Mouse (Mus musculus) heart, embryonic 16.5 days (tissue): ENCODE results near the gene Vwa8. TPM values are rescaled to one million over a fixed set of nuclear protein-coding genes. Genes with fewer than 3 reads are reported as not detected.

Experiments used
- ATAC-seq: fragments of 200-750 bp; cut with Nextera tagmentation; replicated peaks from 2 replicates; pipeline ENCODE4 v1.8.0; 2017; ENCODE audit warnings: moderate number of reproducible peaks; ENCODE audit not compliant: insufficient read depth, low FRiP score; ENCODE audit errors: extremely low read depth
- H3K27ac ChIP-seq: fragments of 300-500 bp; sonication (generic); 2 replicates; pipeline ENCODE4 v1.5.1; 2014; ENCODE audit warnings: mild to moderate bottlenecking, low read length, control low read depth, moderate library complexity
- H3K27me3 ChIP-seq: fragments of 300-500 bp; sonication (generic); 2 replicates; pipeline ENCODE4 v1.6.1; 2014; ENCODE audit warnings: low read length, mixed read lengths; ENCODE audit not compliant: control insufficient read depth, insufficient read depth
- H3K36me3 ChIP-seq: fragments of 300-500 bp; sonication (generic); 2 replicates; pipeline ENCODE4 v1.6.1; 2014; ENCODE audit not compliant: control insufficient read depth, insufficient read depth
- H3K4me1 ChIP-seq: fragments of 300-500 bp; sonication (generic); 2 replicates; pipeline ENCODE4 v1.6.1; 2014; ENCODE audit warnings: low read length, mixed read lengths; ENCODE audit not compliant: control insufficient read depth, insufficient read depth
- H3K4me2 ChIP-seq: fragments of 300-500 bp; sonication (generic); 2 replicates; pipeline ENCODE4 v1.6.1; 2014; ENCODE audit warnings: low read depth, mild to moderate bottlenecking, control low read depth, low read length
- H3K4me3 ChIP-seq: fragments of 300-500 bp; sonication (generic); 2 replicates; pipeline ENCODE4 v1.5.1; 2014; ENCODE audit warnings: mild to moderate bottlenecking, control low read depth, low read length
- H3K9ac ChIP-seq: fragments of 300-500 bp; sonication (generic); 2 replicates; pipeline ENCODE4 v1.6.1; 2014; ENCODE audit warnings: low read length, control low read depth
- H3K9me3 ChIP-seq: fragments of 300-500 bp; sonication (generic); replicated peaks from 2 replicates; pipeline ENCODE4 v1.6.1; 2016; ENCODE audit warnings: low read length; ENCODE audit not compliant: control insufficient read depth
- WGBS: fragments of 180-500 bp; shearing (Covaris S2); extraction: QIAGEN DNeasy Blood & Tissue Kit; methylation state at CpG from one replicate; pipeline ENCODE4 v1.1.7; 2014; 5-methylcytosine and 5-hydroxymethylcytosine counted together
- polyA plus RNA-seq: library from polyadenylated mRNA; unstranded; fragments of >200 nt; fragmentation: Nextera tagmentation; extraction: Ambion mirVana; gene quantifications from 2 replicates; pipeline ENCODE4 v1.2.1, GENCODE M21; 2015

Vwa8 gene
- polyA plus RNA-seq, 1 experiment from 2014 or later: 16.9 TPM

DNA sequence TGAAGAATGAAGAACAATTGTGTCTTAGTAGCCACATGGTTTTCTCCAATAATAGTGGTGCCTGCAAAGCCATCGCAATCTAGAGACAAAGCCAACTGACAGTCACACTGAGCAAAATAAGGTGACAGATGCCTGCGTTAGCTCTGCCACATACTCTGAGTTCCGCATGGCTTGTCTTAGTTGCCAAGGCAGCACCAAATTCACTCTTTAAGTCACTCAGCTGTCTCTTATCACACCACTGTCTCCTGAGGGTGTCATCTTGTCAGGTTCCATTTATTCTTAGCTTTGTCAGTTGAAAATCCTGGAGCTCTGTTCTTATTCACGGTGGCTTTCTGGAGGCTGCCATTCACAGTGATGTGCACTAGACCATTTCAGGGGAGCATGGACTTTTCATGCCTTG lies 17.7 kb upstream of the Vwa8 start:
- no peaks in the 10 kb centered on the region for H3K27me3 ChIP-seq
- no peak for ATAC-seq
- H3K9ac ChIP-seq: no peak overlapping the region
- no peak overlapping the region for H3K27ac ChIP-seq
- H3K4me2 ChIP-seq: no peak overlapping the region
- 84% methylated on average over 4 of the region's 4 CpGs for WGBS
- no peak overlapping the region for H3K4me3 ChIP-seq
- H3K4me1 ChIP-seq: no peaks in the 10 kb centered on the region
- no peaks in the 10 kb centered on the region for H3K36me3 ChIP-seq
- no peaks in the 10 kb centered on the region for H3K9me3 ChIP-seq

GRCm38 (mm10) chr14:78847948-78848347 lies 904 bp upstream of the Vwa8 start:
- no peaks in the 10 kb centered on the region for H3K27me3 ChIP-seq
- ATAC-seq: no peak
- H3K4me1 ChIP-seq: peaks cover 31% of the 10 kb centered on the region
- H3K36me3 ChIP-seq: no peaks in the 10 kb centered on the region
- no peaks in the 10 kb centered on the region for H3K9me3 ChIP-seq
- WGBS: 73% methylated on average over 1 of the region's 1 CpGs
- H3K4me3 ChIP-seq: no peak overlapping the region
- peak overlapping the region; percentile 63; the same call in 1 of the 2 replicates for H3K4me2 ChIP-seq
- H3K9ac ChIP-seq: no peak overlapping the region
- H3K27ac ChIP-seq: no peak overlapping the region

DNA sequence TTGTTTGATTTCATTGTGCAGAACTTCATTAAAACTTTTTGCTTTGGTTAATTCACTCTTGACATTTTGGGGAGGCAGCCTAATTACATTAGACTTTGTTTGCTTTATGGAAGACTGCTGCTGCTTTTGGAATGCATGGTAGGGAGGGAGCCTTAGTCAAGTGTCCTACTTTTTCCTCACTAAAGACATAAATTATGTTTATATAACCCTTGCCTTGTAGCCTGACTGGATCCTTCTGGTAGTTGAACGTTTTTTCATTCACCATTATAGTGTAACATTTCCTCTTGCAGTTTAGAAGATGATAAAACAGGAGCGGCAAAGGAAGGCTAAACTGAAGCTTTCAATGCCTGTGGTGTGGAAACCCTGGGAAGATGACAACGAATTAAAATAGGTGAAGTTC lies 375 bp upstream of the Vwa8 start:
- H3K27me3 ChIP-seq: no peaks in the 10 kb centered on the region
- H3K36me3 ChIP-seq: no peaks in the 10 kb centered on the region
- WGBS: 7% methylated on average over 3 of the region's 3 CpGs
- peak overlapping the region; percentile 93 for H3K27ac ChIP-seq
- peaks cover 31% of the 10 kb centered on the region for H3K4me1 ChIP-seq
- H3K9me3 ChIP-seq: no peaks in the 10 kb centered on the region
- no peak for ATAC-seq
- H3K9ac ChIP-seq: peak overlapping the region; percentile 92
- H3K4me3 ChIP-seq: peak overlapping the region; percentile 70
- peak overlapping the region; percentile 63 for H3K4me2 ChIP-seq

- H3K27me3 ChIP-seq: no peaks in the 10 kb centered on the region
- H3K4me2 ChIP-seq: peak overlapping the region; percentile 63
- peak overlapping the region; percentile 92; the same call in 1 of the 2 replicates for H3K9ac ChIP-seq
- WGBS: 35% methylated on average over 5 of the region's 5 CpGs
- ATAC-seq: no peak
- H3K4me3 ChIP-seq: peak overlapping the region; percentile 70; the same call in 1 of the 2 replicates
- peaks cover 31% of the 10 kb centered on the region for H3K4me1 ChIP-seq
- peak overlapping the region; percentile 93 for H3K27ac ChIP-seq
- no peaks in the 10 kb centered on the region for H3K9me3 ChIP-seq
- H3K36me3 ChIP-seq: no peaks in the 10 kb centered on the region
These were observed 1.2 kb downstream of the Vwa8 start for GRCm38 (mm10) chr14:78849961-78850578.

- H3K27me3 ChIP-seq: no peaks in the 10 kb centered on the region
- H3K9me3 ChIP-seq: no peaks in the 10 kb centered on the region
- peak overlapping the region; percentile 29; the same call in 1 of the 2 replicates for H3K9ac ChIP-seq
- ATAC-seq: no peak
- H3K36me3 ChIP-seq: no peaks in the 10 kb centered on the region
- H3K4me3 ChIP-seq: peak overlapping the region; percentile 10; the same call in 1 of the 2 replicates
- peak overlapping the region; percentile 46; the same call in 1 of the 2 replicates for H3K27ac ChIP-seq
- WGBS: 24% methylated on average over 8 of the region's 8 CpGs
- H3K4me1 ChIP-seq: peaks cover 31% of the 10 kb centered on the region
- peak overlapping the region; percentile 40 for H3K4me2 ChIP-seq
These were observed 1.8 kb downstream of the Vwa8 start for GRCm38 (mm10) chr14:78850666-78851065.

DNA sequence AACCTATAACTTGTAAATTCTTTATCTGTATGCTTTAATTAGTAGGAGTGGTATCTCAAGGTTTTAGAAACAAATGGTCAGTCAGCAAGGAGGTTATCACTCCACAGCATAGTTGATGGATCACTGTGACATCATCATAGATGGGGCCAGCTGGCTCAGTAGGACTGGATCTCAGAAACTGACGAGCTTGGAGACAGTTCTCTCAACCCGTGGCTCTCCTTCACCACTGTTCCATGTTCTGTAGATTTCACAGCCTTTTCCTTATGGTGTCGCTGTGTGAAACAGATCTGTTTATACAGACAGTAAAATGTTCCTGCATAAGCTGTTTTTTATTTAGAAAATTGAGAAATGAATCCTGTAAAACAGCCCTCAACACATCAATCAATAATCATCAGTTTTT lies 2.5 kb downstream of the Vwa8 start:
- Histone ChIP-seq H3K9me3 (no peaks in the 10 kb centered on the region), H3K27me3 (no peaks in the 10 kb centered on the region), H3K27ac (no peak overlapping the region), H3K4me1 (peaks cover 31% of the 10 kb centered on the region), H3K4me2 (no peak overlapping the region), H3K9ac (no peak overlapping the region), H3K4me3 (no peak overlapping the region), H3K36me3 (no peaks in the 10 kb centered on the region)
- 48% methylated on average over 3 of the region's 3 CpGs for WGBS
- ATAC-seq: no peak

DNA sequence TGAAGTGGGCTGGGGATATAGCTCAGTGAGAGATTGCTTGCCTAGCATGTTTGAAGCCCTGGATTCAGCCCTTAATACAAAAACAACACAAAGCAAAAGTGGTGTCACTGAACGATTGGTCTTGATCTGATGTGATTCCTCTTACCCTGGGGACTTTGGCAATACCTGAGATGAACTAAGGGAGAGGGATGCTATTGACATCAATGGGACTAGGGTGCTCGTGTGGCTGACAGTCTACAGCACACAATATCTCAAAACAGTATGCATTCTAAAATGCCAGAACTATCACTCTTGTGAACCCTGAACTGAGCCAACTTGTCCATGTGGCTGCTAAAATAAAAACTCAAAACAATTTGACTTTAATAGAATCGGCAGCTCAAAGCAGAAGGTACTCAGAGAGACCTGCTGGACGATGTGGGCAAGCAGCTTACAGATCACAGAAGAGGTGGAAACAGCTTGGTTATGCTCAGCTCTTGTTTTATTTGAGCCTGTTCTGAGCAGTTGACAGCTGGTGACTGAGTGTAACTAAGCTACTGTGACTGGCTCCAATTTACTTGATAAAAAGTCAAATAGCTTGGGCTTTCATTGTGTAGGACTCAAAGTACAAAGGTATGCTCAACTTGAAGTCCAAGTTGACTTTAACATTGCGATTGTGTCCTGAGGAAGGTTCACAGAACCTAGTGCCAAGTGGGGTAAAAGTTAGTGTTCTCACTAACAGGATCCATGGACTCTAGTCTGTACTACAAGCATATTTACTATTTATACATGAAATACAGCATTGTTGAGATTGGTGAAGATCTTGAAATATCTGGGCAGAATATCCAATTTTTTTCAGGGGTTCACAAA lies 3.8 kb downstream of the Vwa8 start:
- WGBS: 71% methylated on average over 5 of the region's 5 CpGs
- H3K4me3 ChIP-seq: no peak overlapping the region
- no peak overlapping the region for H3K9ac ChIP-seq
- no peak overlapping the region for H3K4me2 ChIP-seq
- no peaks in the 10 kb centered on the region for H3K36me3 ChIP-seq
- no peaks in the 10 kb centered on the region for H3K9me3 ChIP-seq
- no peak overlapping the region for H3K27ac ChIP-seq
- no peak for ATAC-seq
- H3K27me3 ChIP-seq: no peaks in the 10 kb centered on the region
- H3K4me1 ChIP-seq: peaks cover 31% of the 10 kb centered on the region

GRCm38 (mm10) chr14:78861156-78861555 lies 12.3 kb downstream of the Vwa8 start:
- WGBS: 90% methylated on average over 5 of the region's 5 CpGs
- no peak for ATAC-seq
- no peak overlapping the region for H3K27ac ChIP-seq
- H3K4me3 ChIP-seq: no peak overlapping the region
- H3K4me2 ChIP-seq: no peak overlapping the region
- no peak overlapping the region for H3K9ac ChIP-seq
- no peaks in the 10 kb centered on the region for H3K4me1 ChIP-seq
- no peaks in the 10 kb centered on the region for H3K36me3 ChIP-seq
- no peaks in the 10 kb centered on the region for H3K27me3 ChIP-seq
- H3K9me3 ChIP-seq: peaks cover 4% of the 10 kb centered on the region; the same call in 1 of the 2 replicates

GRCm38 (mm10) chr14:78870036-78870435 lies 21.2 kb downstream of the Vwa8 start:
- Histone ChIP-seq H3K36me3 (peaks cover 10% of the 10 kb centered on the region), H3K27me3 (no peaks in the 10 kb centered on the region), H3K9me3 (no peaks in the 10 kb centered on the region), H3K4me1 (no peaks in the 10 kb centered on the region), H3K4me3 (no peak overlapping the region), H3K9ac (no peak overlapping the region), H3K4me2 (no peak overlapping the region), H3K27ac (no peak overlapping the region)
- ATAC-seq: no peak
- 64% methylated on average over 2 of the region's 2 CpGs for WGBS
